Mouse (Mus musculus): ENCODE measurements around the gene Hdac10.

The Hdac10 gene

GRCm38 (mm10) chr15:89148496-89149270 is 20.2 kb upstream of the Hdac10 start:
- DNase-seq (ENCODE audit: low spot score in 2 of 2) = no peak

GRCm38 (mm10) chr15:89147895-89148294 is 19.4 kb upstream of the Hdac10 start:
- DNase-seq (ENCODE audit: low spot score in 2 of 2) = no peak

- DNase-seq (ENCODE audit: low spot score in 2 of 2) = no peak
Observed at GRCm38 (mm10) chr15:89147456-89147855, 19.0 kb upstream of the Hdac10 start.

DNA sequence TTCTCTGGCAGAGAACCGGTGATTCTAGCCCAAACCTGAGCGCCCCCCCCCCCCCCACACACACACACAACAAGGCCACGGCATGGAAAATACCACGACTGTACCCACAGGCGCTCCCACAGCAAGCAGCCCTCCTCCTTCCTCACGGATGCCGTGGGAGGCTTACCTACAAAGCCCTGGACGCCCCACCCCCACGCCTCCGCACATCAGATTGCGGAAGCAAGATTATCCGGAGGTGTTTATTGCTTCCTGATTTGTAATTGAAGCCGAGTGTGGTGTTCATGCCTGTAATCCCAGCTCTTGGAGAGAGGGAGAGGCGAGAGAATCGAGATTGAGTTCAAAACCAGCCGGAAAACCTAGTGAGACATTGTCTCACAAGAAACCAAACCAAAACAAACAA is 18.5 kb upstream of the Hdac10 start:
- DNase-seq (ENCODE audit: low spot score in 2 of 2) = no peak

DNA sequence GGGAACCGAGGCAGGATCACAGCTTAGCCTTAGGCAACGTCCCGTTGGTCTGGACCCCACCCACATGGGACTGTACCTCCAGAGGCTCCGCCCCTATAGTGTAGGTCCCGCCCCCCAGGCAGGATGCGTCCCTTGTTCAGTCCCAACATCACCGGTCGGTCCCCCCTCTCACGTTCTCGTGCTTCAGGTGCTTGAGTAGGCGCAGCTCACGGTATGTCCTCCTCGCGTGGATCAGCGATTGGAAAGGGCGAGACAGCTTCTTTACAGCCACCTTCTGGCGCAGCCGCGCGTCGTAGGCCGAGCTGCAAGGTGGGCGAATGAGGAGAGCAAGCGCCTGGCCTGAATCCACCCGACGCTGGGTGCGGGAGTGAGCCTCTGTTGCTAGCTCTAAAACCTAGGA is 18.0 kb upstream of the Hdac10 start:
- DNase-seq (ENCODE audit: low spot score in 2 of 2) = peak in 1 of 2 experiments; percentile 44

- DNase-seq (ENCODE audit: low spot score in 2 of 2) = no peak
Observed at GRCm38 (mm10) chr15:89145813-89146350, 17.4 kb upstream of the Hdac10 start.

GRCm38 (mm10) chr15:89144965-89145364 is 16.5 kb upstream of the Hdac10 start:
- DNase-seq (ENCODE audit: low spot score in 2 of 2) = no peak

DNA sequence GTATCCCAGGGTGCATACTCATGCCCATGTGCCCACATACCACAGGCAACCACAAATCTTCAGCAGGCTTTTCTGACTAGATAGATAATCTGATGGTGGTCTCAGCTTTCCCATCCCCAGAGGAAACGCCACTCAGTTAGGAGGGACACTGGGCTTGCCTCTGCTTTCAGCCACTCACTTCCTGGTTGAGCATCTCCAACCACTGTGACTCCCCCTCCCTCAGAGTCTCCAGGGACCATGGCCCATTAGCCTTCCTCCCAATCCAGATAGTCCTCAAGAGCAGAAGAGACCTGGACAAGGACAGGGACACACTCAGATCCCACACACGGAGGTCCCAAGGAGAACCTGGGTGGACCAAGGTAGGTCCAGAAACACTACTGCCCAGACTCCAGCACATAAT is 14.6 kb upstream of the Hdac10 start:
- DNase-seq (ENCODE audit: low spot score in 2 of 2) = no peak

GRCm38 (mm10) chr15:89141905-89142304 is 13.4 kb upstream of the Hdac10 start:
- no peak for DNase-seq (ENCODE audit: low spot score in 2 of 2)

GRCm38 (mm10) chr15:89141443-89141842 is 12.9 kb upstream of the Hdac10 start:
- no peak for DNase-seq (ENCODE audit: low spot score in 2 of 2)

DNA sequence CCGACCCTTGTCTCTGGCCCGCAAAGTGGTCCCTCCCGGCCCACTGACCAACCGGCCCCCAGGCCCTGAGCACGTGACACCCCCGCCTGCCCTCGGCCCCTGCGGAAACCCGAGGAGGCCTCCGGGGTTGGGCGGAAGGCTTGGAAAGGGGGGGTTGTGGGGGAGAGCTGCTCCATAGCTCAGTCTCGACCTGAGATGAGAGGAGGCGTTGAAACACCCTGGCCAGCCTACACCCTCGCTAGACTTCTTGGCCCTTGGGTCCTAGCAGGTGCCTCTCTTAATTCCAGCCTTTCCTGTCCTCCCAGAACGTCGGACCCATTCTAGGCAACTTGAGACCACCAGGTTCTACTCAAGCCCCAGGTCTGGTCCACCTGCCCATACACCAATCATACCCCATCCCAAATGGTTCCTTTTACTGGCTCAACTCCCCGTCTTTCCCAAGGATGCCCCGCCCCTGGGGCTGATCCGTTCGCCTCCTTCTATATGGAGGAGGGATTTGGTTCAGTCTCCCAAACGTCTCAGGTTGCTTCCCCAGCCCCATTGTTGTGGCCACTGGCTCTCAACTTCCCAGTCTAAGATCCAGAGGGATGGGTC is 12.3 kb upstream of the Hdac10 start, which contains the start of gene Mapk12:
TSS of gene Mapk12 (minus strand) at position 45 of the 594 bp plus-strand sequence.
- no peak for DNase-seq (ENCODE audit: low spot score in 2 of 2)

- DNase-seq (ENCODE audit: low spot score in 2 of 2) = no peak
Observed at GRCm38 (mm10) chr15:89140048-89140658, 11.7 kb upstream of the Hdac10 start.

GRCm38 (mm10) chr15:89138531-89138930 is 10.0 kb upstream of the Hdac10 start:
- DNase-seq (ENCODE audit: low spot score in 2 of 2) = no peak

GRCm38 (mm10) chr15:89138046-89138405 is 9.5 kb upstream of the Hdac10 start:
- no peak for DNase-seq (ENCODE audit: low spot score in 2 of 2)

DNA sequence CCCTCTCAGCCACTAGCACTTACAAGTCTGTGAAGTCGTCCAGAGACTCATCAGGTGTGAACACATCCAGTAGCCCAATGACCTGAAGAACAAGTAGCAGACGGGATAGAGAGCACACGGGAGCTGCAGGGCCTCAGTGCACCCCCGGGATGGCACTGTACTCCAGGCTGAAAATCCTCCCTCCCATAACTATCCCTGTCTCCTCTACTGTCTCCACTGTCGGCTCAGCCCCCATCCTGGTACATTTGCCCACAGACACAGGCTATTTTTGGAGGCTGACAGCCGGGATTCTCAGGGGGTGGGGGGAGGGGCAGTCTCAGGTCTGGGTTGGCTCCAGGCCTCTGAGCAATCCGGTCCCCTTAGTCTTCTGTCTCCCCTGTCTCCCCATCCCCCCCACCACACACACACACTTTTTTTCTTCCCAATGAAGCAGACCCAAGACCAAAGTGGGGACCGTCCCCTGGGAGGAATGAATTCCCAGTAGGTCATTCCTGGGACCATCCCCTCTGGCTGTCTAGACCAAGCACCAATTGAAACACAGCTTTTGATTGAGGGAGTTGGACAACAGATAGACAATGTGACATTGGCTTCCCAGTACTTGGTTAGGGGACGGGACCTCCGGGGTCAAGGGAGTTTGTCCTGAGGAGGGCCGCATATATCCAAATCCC is 9.0 kb upstream of the Hdac10 start:
- DNase-seq (ENCODE audit: low spot score in 2 of 2) = no peak

GRCm38 (mm10) chr15:89136461-89137155 is 8.1 kb upstream of the Hdac10 start:
- no peak for DNase-seq (ENCODE audit: low spot score in 2 of 2)

DNA sequence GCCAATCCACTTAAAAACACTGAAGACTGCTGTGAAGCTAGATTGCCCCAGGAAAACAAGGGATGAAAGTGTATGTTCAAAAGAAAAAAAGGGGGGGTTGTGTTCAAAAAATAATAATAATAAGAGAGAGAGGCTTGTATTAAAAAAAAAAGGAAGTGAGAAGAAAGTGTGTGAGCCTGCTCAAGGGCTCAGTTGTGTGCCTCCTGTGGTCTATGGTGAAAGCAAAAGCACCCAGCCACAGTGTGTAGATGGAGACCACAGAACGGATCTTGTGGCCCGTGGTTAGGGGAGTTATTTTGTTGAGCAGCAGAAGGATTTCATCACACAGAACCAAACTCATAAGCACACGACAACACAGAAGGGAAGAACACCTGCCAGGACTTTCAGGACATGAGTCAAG is 2.8 kb upstream of the Hdac10 start:
- peak in 1 of 2 experiments; percentile 46 for DNase-seq (ENCODE audit: low spot score in 2 of 2)

DNA sequence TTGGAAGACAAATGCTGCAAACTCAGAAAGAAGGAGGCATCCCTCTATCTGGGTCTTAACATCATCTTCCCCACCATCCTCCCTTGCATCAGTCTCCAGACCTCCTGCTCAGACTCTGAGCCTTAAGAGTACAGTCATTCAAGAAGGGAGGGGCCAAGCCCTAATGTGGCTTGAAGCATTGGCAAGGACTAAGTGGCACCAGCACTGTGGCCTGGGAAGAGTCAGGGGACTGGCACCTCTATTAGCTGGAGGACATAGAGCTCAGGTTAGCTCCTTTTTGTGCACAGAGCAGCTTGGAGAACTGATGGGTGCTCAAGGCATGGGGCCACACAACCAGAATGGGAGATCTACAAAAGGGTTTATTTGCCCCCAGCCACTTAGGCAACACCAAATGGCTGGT is 1.7 kb upstream of the Hdac10 start:
- DNase-seq (ENCODE audit: low spot score in 2 of 2) = no peak

- DNase-seq (ENCODE audit: low spot score in 2 of 2) = no peak
Observed at GRCm38 (mm10) chr15:89127364-89127940, 1.0 kb downstream of the Hdac10 start.

DNA sequence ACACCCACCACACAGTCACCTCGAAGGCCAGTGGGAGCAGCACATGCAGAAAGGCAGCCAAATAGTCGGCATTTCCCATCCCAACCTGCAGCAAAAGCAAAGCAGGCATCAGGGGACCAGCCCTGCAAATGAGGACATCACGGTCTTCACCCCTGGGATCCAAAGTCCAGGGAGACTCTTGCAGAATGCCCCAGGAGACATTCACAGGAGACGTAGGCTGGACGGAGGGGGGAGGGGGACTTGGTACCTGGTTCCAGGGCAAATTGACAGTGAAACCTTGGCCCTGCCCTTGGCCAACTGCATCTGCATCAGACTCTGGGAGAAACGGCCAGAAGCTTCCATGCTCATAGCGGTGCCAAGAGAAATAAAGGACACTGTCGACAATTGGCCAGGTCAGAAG is 1.9 kb downstream of the Hdac10 start:
- DNase-seq (ENCODE audit: low spot score in 2 of 2) = no peak

GRCm38 (mm10) chr15:89125351-89125750 is 3.1 kb downstream of the Hdac10 start:
- DNase-seq (ENCODE audit: low spot score in 2 of 2) = no peak
